Mouse (Mus musculus) ES-E14 (cell line): ENCODE data around the gene Dennd4c. TPM values are rescaled to one million over a fixed set of nuclear protein-coding genes. Genes with fewer than 3 reads are reported as not detected.

Source experiments
- DNase-seq: peaks from one replicate; pipeline ENCODE4 v3.0.0-alpha.2; 2013; ENCODE audit warnings: low read depth, low spot score
- H3K27ac ChIP-seq: 2 replicates; pipeline ENCODE4 v1.5.1; 2012; ENCODE audit warnings: low read depth, mild to moderate bottlenecking, low read length, moderate library complexity, mixed read lengths; ENCODE audit not compliant: poor library complexity, insufficient read depth, severe bottlenecking
- H3K36me3 ChIP-seq: 2 replicates; pipeline ENCODE4 v1.6.1; 2012; ENCODE audit warnings: mild to moderate bottlenecking, low read length, moderate library complexity, mixed read lengths; ENCODE audit not compliant: control insufficient read depth, poor library complexity, insufficient read depth, severe bottlenecking
- H3K4me1 ChIP-seq, 2 experiments: fragments of 150-350 bp in 1 of 2; sonication (generic) in 1 of 2; 2 replicates each; pipeline ENCODE4 v1.6.1; 2012; ENCODE audit warnings: low read length in 2 of 2, mild to moderate bottlenecking in 1 of 2, mixed read lengths in 1 of 2; ENCODE audit not compliant: control insufficient read depth in 2 of 2, insufficient read depth in 2 of 2, poor library complexity in 1 of 2
- H3K4me3 ChIP-seq, 2 experiments: fragments of 150-350 bp in 1 of 2; sonication (generic) in 1 of 2; 2 replicates each; pipeline ENCODE4 v1.5.1; 2012; ENCODE audit warnings: low read length in 2 of 2, low read depth in 1 of 2, mild to moderate bottlenecking in 1 of 2, mixed read lengths in 1 of 2; ENCODE audit not compliant: insufficient read depth in 1 of 2, poor library complexity in 1 of 2, severe bottlenecking in 1 of 2
- H3K9ac ChIP-seq: 2 replicates; pipeline ENCODE4 v1.6.1; 2012; ENCODE audit warnings: low read depth, mild to moderate bottlenecking, low read length, mixed read lengths; ENCODE audit not compliant: poor library complexity, insufficient read depth, severe bottlenecking
- H3K9me3 ChIP-seq: fragments of 150-350 bp; sonication (generic); 2 replicates; pipeline ENCODE4 v1.6.1; 2012; ENCODE audit warnings: low read depth, mild to moderate bottlenecking, low read length; ENCODE audit not compliant: control insufficient read depth, insufficient read depth
- CHD2 ChIP-seq: IDR thresholded peaks from 2 replicates; pipeline ENCODE4 v1.6.1; 2014; ENCODE audit warnings: mild to moderate bottlenecking, low read depth, low read length, inconsistent platforms
- HCFC1 ChIP-seq: IDR thresholded peaks from 2 replicates; pipeline ENCODE4 v1.6.1; 2012; ENCODE audit warnings: low read length, inconsistent platforms, borderline replicate concordance; ENCODE audit not compliant: insufficient read depth
- MAFK ChIP-seq: IDR thresholded peaks from 2 replicates; pipeline ENCODE4 v1.6.1; 2014; ENCODE audit warnings: mild to moderate bottlenecking, low read depth, low read length, inconsistent platforms; ENCODE audit not compliant: insufficient read depth
- ZC3H11A ChIP-seq: IDR thresholded peaks from 2 replicates; pipeline ENCODE4 v1.6.1; 2012; ENCODE audit warnings: low read depth, mild to moderate bottlenecking, inconsistent platforms, low read length, borderline replicate concordance
- ZNF384 ChIP-seq: IDR thresholded peaks from 2 replicates; pipeline ENCODE4 v1.6.1; 2012; ENCODE audit warnings: low read depth, low read length, inconsistent platforms
- in situ Hi-C, 2 experiments: fragments of 600-800 bp; cut with MboI; formaldehyde crosslinking; loops; one replicate each; pipeline ENCODE4 v1.15.1; 2025; ENCODE audit warnings: low sequenced_read_pairs in 2 of 2, inconsistent platforms in 1 of 2; ENCODE audit not compliant: unreplicated experiment in 2 of 2
- total RNA-seq: library from RNA; depleted of rRNA; stranded (reverse); fragments of 300-350 nt; gene quantifications from 2 replicates; pipeline ENCODE4 v1.2.3, GENCODE M21; 2012; rRNA removed

Gene Dennd4c
- total RNA-seq, 1 experiment, result 13.0 TPM

DNA sequence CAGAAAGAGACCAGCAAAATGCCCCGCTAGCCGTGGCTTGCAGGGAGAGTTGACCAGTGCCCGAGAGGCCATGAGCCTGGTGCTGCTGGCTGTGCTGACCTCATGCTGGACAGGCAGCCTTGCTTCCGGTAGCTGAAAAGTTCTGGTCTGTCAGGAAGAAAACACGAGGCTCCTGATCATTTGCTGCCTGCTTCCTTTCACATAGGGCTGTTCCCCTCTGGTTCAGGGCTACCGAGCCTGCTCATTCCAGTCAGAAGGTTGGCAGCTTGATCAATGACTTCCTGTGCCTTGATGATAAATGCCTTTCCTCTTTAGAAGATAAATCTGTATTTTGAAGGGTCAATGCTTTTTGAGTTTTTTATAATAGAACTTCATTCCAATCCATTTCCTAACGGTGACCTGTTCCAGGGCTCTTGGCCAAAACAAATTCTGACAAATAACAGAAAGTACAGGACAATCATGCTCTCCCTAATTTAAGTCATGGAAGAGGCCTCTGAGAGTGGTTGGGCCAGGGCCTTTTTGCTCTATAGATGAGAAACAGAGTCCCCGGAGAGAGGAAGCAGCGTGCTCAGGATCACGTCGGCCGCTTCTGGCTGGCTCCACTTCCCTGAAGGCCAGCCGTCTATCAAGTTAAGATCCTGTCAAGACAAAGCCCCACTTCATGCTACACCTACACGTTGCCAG is 150.6 kb downstream of the Dennd4c start:
- no peak for DNase-seq
- in situ Hi-C loops, result no loop called here

More for the DNA sequence above, 150.6 kb downstream of the Dennd4c start:
- TF ChIP-seq MAFK (no peak), HCFC1 (no peak), ZC3H11A (no peak), CHD2 (no peak), ZNF384 (no peak)
- Histone ChIP-seq H3K4me3 (no peak overlapping the region), H3K9ac (no peak overlapping the region), H3K27ac (no peak overlapping the region), H3K4me1 (no peaks in the 10 kb centered on the region), H3K9me3 (no peaks in the 10 kb centered on the region), H3K36me3 (no peaks in the 10 kb centered on the region)

Other genes starting within 250 kb of the Dennd4c start
- 0.21 and 0.31 TPM in 2 replicates for gene Saxo1, start 190.2 kb upstream of the Dennd4c start, total RNA-seq
- gene Rraga, start 172.9 kb upstream of the Dennd4c start, total RNA-seq, result 14.0 and 22.8 TPM in 2 replicates
- 53.9 and 55.8 TPM in 2 replicates for gene Haus6, start 136.5 kb upstream of the Dennd4c start, total RNA-seq
- gene Plin2, start 78.5 kb upstream of the Dennd4c start, total RNA-seq, result 51.9 and 106 TPM in 2 replicates
- 2,193 and 2,264 TPM in 2 replicates for gene Rps6, start 108.9 kb downstream of the Dennd4c start, total RNA-seq
- 7.2 and 8.3 TPM in 2 replicates for gene Acer2, start 125.8 kb downstream of the Dennd4c start, total RNA-seq